Mouse (Mus musculus) intestine, postnatal 0 days (tissue): ENCODE data around the gene Ptpn6. TPM values are rescaled to one million over a fixed set of nuclear protein-coding genes. Genes with fewer than 3 reads are reported as not detected.

Source experiments
- ATAC-seq: fragments of 200-750 bp; cut with Nextera tagmentation; 2 replicates; pipeline ENCODE4 v1.8.0; 2017; ENCODE audit warnings: mild to moderate bottlenecking, moderate TSS enrichment, moderate library complexity
- H3K27ac ChIP-seq: fragments of 300-500 bp; sonication (generic); 2 replicates; pipeline ENCODE4 v1.5.1; 2014; ENCODE audit warnings: mild to moderate bottlenecking, low read depth, low read length, moderate library complexity
- H3K27me3 ChIP-seq: fragments of 300-500 bp; sonication (generic); replicated peaks from 2 replicates; pipeline ENCODE4 v1.6.1; 2014; ENCODE audit warnings: low read length, mixed read lengths; ENCODE audit not compliant: control insufficient read depth, insufficient read depth
- H3K36me3 ChIP-seq: fragments of 300-500 bp; sonication (generic); 2 replicates; pipeline ENCODE4 v1.6.1; 2014; ENCODE audit warnings: mild to moderate bottlenecking, moderate library complexity; ENCODE audit not compliant: control insufficient read depth, insufficient read depth
- H3K4me1 ChIP-seq: fragments of 300-500 bp; sonication (generic); replicated peaks from 2 replicates; pipeline ENCODE4 v1.6.1; 2014; ENCODE audit warnings: antibody characterized with exemption, low read length, mixed read lengths; ENCODE audit not compliant: control insufficient read depth, insufficient read depth
- H3K4me2 ChIP-seq: fragments of 300-500 bp; sonication (generic); replicated peaks from 2 replicates; pipeline ENCODE4 v1.6.1; 2014; ENCODE audit warnings: low read depth, mild to moderate bottlenecking, moderate library complexity
- H3K4me3 ChIP-seq: fragments of 300-500 bp; sonication (generic); 2 replicates; pipeline ENCODE4 v1.5.1; 2014; ENCODE audit warnings: low read depth, low read length
- H3K9ac ChIP-seq: fragments of 300-500 bp; sonication (generic); 2 replicates; pipeline ENCODE4 v1.6.1; 2014; ENCODE audit warnings: mild to moderate bottlenecking, low read depth, low read length
- H3K9me3 ChIP-seq: fragments of 300-500 bp; sonication (generic); 2 replicates; pipeline ENCODE4 v1.6.1; 2016; ENCODE audit warnings: mixed run types; ENCODE audit not compliant: control insufficient read depth
- CTCF ChIP-seq: sonication (generic); IDR thresholded peaks from 2 replicates; pipeline ENCODE4 v1.5.1; 2016; ENCODE audit warnings: low read depth, mild to moderate bottlenecking, control low read depth, antibody characterized with exemption, moderate library complexity
- WGBS: fragments of 180-500 bp; shearing (Covaris S2); extraction: QIAGEN DNeasy Blood & Tissue Kit; methylation state at CpG from one replicate; pipeline ENCODE4 v1.1.7; 2014; 5-methylcytosine and 5-hydroxymethylcytosine counted together
- polyA plus RNA-seq: library from polyadenylated mRNA; unstranded; fragments of >200 nt; fragmentation: Nextera tagmentation; extraction: Ambion mirVana; gene quantifications from 2 replicates; pipeline ENCODE4 v1.2.1, GENCODE M21; 2015

The Ptpn6 gene
- polyA plus RNA-seq, 1 experiment from 2014 or later = 17.4 TPM

DNA sequence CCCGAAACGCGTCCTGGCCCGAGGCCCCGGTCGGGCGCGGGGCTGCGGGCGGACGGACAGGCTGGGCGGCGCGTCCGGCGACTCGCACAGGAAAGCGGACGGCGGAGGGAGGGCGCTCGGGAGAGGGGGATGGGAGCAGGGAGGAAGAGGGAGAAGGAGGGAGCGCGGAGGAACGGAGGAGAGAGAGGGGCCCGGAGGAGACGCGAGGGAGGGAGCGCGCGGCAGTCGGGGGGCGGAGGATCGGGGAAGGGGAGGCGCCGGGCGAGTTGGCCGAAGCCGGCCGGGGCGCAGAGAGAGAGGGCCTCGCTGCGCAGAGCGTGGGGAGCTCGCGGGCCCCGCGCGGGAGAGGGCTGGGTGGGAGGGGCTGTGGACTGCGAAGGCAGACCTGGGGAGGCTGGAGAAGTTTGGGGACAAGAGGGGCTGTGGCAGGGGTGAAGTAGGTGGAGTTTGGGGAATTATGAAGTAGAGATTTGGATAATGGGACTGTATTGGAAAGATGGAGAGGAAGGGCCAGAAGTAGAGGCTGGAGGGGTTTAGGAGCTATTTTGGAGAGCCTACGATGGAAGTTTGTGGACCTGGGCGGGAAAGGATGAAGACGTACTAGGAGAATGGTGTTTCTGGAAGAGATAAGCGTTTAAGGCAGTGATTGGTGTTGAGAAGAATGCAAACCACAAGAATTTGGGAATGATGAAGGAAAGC lies 18.3 kb upstream of the Ptpn6 start:
- Histone ChIP-seq H3K4me2 (peak overlapping the region; percentile 83), H3K9ac (peak overlapping the region; percentile 95), H3K4me3 (peak overlapping the region; percentile 85), H3K9me3 (no peaks in the 10 kb centered on the region), H3K27me3 (no peaks in the 10 kb centered on the region), H3K4me1 (no peaks in the 10 kb centered on the region), H3K36me3 (no peaks in the 10 kb centered on the region), H3K27ac (peak overlapping the region; percentile 96)
- under 1% methylated on average over 53 of the region's 54 CpGs for WGBS
- TF ChIP-seq CTCF = peak; percentile 10; the same call in 1 of the 2 replicates
- ATAC-seq = peak; percentile 65

DNA sequence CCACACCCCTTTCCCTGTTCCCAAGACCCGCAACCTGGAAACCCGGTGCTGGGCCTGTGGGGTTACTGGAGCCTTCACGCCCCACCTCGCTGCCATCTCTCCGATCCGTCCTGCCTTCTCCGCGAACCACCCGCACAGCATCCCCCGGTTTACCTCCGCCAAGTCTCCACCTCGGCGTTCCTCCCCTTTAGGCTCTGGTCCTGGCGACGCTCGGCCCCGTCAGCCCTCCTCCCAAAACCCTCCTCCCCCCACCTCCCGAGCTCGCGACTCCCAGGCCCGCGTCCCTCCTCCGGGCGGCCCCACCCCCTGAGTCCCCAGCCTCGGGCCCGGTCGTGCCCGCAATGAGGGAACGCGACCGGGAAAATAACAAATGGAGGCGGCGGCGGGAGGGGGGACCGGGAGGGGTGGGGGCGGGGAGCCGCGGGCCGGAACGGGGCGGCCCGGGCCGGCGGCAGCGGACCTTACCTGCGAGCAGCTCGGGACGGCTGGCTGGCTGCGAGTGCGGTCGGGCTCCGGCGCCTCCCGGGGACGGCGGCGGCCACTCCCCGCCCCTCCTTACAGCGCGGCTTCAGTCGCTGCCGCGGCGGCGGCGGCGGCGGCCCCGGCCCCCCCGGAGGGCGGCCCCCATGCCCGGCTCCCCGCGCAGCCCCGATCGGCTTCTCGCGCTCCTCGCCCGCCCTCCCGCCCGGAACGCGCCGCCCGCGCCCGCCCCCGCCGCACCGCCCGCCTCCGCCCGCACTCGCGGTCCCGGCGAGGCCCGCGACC lies 17.5 kb upstream of the Ptpn6 start, which contains the start of the genes Gm45234 and Atn1:
Gene Gm45234, minus strand, starts transcription at position 191 of the 765 bp plus-strand sequence.
Gene Atn1, minus strand, starts transcription at position 694 of the 765 bp plus-strand sequence.
- TF ChIP-seq CTCF = no peak
- H3K27me3 ChIP-seq = no peaks in the 10 kb centered on the region
- H3K9ac ChIP-seq = peak within 1 kb of the TSS; percentile 95
- H3K36me3 ChIP-seq = no peaks in the 10 kb centered on the region
- no peaks in the 10 kb centered on the region for H3K4me1 ChIP-seq
- peak within 1 kb of the TSS; percentile 85 for H3K4me3 ChIP-seq
- H3K4me2 ChIP-seq = peak within 1 kb of the TSS; percentile 83
- under 1% methylated on average over 43 of the region's 100 CpGs for WGBS
- ATAC-seq = peak; percentile 40
- H3K9me3 ChIP-seq = no peaks in the 10 kb centered on the region
- H3K27ac ChIP-seq = peak within 1 kb of the TSS; percentile 96

DNA sequence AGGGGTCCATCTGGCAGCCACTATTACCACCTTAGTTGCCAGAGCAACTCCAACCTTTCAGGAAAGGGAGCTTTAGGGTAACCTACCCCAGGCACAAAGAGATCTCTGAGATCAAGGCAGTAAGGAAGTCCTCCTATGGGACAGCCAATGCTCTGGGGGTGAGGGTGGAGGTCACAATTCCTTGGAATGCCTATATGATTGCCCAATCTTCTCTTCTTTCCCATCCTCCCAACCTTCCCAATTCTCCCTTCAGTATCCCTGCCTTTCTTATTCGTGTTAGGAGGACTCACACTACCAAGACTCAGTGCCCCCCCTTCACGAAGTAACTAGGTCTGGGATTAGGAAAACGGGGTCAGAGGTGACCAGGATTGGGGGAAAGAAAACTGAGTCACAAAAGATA lies 16.8 kb upstream of the Ptpn6 start:
- no peaks in the 10 kb centered on the region for H3K4me1 ChIP-seq
- peak overlapping the region; percentile 96; the same call in 1 of the 2 replicates for H3K27ac ChIP-seq
- no peak for TF ChIP-seq CTCF
- peak overlapping the region; percentile 95 for H3K9ac ChIP-seq
- H3K4me3 ChIP-seq = peak overlapping the region; percentile 85
- WGBS = 5% methylated on average over 3 of the region's 3 CpGs
- no peaks in the 10 kb centered on the region for H3K36me3 ChIP-seq
- ATAC-seq = no peak
- peak overlapping the region; percentile 83 for H3K4me2 ChIP-seq
- H3K27me3 ChIP-seq = no peaks in the 10 kb centered on the region
- no peaks in the 10 kb centered on the region for H3K9me3 ChIP-seq

DNA sequence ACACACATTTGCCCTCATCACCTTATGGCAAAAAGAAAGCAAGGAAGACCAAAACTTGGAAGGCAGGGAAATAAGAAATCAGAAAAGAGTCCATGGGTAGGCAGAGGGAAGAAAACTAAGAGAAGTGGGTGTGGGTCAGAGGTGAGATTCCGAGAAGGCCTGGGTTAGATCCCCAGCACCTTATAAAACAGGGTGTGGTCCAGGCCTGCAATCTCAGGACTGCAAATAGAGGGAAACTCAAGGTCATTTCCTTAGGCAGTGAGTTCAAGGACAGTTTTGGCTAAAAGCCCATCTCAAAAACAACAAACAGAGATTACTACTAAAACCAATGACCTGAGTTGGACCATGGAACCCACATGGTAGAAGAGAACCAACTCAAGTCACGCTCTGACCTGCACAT lies 15.3 kb upstream of the Ptpn6 start:
- Histone ChIP-seq H3K9ac (no peak overlapping the region), H3K4me1 (no peaks in the 10 kb centered on the region), H3K4me2 (no peak overlapping the region), H3K9me3 (no peaks in the 10 kb centered on the region), H3K27ac (no peak overlapping the region), H3K27me3 (no peaks in the 10 kb centered on the region), H3K36me3 (peaks cover 9% of the 10 kb centered on the region), H3K4me3 (no peak overlapping the region)
- ATAC-seq = no peak
- WGBS = 71% methylated on average over 2 of the region's 2 CpGs
- no peak for TF ChIP-seq CTCF

DNA sequence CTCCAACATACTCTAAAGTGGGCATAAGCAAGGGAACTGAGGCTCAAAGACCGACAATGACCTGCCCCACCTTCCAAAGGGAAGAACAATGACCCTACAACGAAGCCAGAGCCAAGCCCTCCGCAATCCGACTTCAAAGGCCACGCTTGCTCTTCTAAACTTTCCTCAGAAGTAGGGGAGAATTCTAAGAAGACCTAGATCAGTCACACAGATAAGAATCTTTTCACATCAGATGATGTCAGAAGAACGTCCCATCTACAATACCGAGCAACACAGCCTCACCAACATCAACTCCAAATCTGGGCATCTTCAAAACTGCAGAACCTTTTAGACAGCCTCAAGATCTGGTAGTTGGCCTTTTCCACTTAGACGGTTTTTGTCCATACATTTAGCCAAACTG lies 11.9 kb upstream of the Ptpn6 start:
- Histone ChIP-seq H3K4me3 (no peak overlapping the region), H3K27me3 (no peaks in the 10 kb centered on the region), H3K9ac (no peak overlapping the region), H3K4me2 (no peak overlapping the region), H3K9me3 (no peaks in the 10 kb centered on the region), H3K27ac (no peak overlapping the region), H3K36me3 (peaks cover 27% of the 10 kb centered on the region), H3K4me1 (0 out of 2 replicates have a peak, but pooled peaks cover 4% of the 10 kb centered on the region)
- ATAC-seq = no peak
- WGBS = 70% methylated on average over 8 of the region's 8 CpGs
- TF ChIP-seq CTCF = no peak
